Mouse (Mus musculus) liver, embryonic 12.5 days (tissue): Measurements from ENCODE around the gene Tfap2b. TPM values are rescaled to one million over a fixed set of nuclear protein-coding genes. Genes with fewer than 3 reads are reported as not detected.

ENCODE experiments used
- ATAC-seq: fragments of 200-750 bp; cut with Nextera tagmentation; 2 replicates; pipeline ENCODE4 v1.8.0; 2017; ENCODE audit warnings: moderate number of reproducible peaks, mild to moderate bottlenecking, moderate library complexity
- H3K27ac ChIP-seq: fragments of 300-500 bp; sonication (generic); 2 replicates; pipeline ENCODE4 v1.5.1; 2016; ENCODE audit warnings: mild to moderate bottlenecking
- H3K27me3 ChIP-seq: fragments of 300-500 bp; sonication (generic); replicated peaks from 2 replicates; pipeline ENCODE4 v1.6.1; 2016; ENCODE audit warnings: mild to moderate bottlenecking, moderate library complexity
- H3K36me3 ChIP-seq: fragments of 300-500 bp; sonication (generic); 2 replicates; pipeline ENCODE4 v1.6.1; 2016; ENCODE audit warnings: mild to moderate bottlenecking, moderate library complexity
- H3K4me1 ChIP-seq: fragments of 300-500 bp; sonication (generic); 2 replicates; pipeline ENCODE4 v1.6.1; 2016
- H3K4me2 ChIP-seq: fragments of 300-500 bp; sonication (generic); 2 replicates; pipeline ENCODE4 v1.6.1; 2016; ENCODE audit warnings: mild to moderate bottlenecking, moderate library complexity
- H3K4me3 ChIP-seq: fragments of 300-500 bp; sonication (generic); 2 replicates; pipeline ENCODE4 v1.5.1; 2016; ENCODE audit warnings: mild to moderate bottlenecking, moderate library complexity
- H3K9ac ChIP-seq: fragments of 300-500 bp; sonication (generic); 2 replicates; pipeline ENCODE4 v1.6.1; 2016; ENCODE audit warnings: mild to moderate bottlenecking, moderate library complexity
- H3K9me3 ChIP-seq: fragments of 300-500 bp; sonication (generic); replicated peaks from 2 replicates; pipeline ENCODE4 v1.6.1; 2016; ENCODE audit warnings: mild to moderate bottlenecking, moderate library complexity
- WGBS: fragments of 180-500 bp; shearing (Covaris S2); methylation state at CpG from one replicate; pipeline ENCODE4 v1.1.7; 2016; ENCODE audit not compliant: insufficient replicate concordance; 5-methylcytosine and 5-hydroxymethylcytosine counted together
- polyA plus RNA-seq: library from polyadenylated mRNA; unstranded; fragments of >200 nt; fragmentation: Nextera tagmentation; extraction: Ambion mirVana; gene quantifications from 2 replicates; pipeline ENCODE4 v1.2.1, GENCODE M21; 2016

Gene Tfap2b
- 0.18 TPM in 1 of 2 replicates, not detected in the other for polyA plus RNA-seq

DNA sequence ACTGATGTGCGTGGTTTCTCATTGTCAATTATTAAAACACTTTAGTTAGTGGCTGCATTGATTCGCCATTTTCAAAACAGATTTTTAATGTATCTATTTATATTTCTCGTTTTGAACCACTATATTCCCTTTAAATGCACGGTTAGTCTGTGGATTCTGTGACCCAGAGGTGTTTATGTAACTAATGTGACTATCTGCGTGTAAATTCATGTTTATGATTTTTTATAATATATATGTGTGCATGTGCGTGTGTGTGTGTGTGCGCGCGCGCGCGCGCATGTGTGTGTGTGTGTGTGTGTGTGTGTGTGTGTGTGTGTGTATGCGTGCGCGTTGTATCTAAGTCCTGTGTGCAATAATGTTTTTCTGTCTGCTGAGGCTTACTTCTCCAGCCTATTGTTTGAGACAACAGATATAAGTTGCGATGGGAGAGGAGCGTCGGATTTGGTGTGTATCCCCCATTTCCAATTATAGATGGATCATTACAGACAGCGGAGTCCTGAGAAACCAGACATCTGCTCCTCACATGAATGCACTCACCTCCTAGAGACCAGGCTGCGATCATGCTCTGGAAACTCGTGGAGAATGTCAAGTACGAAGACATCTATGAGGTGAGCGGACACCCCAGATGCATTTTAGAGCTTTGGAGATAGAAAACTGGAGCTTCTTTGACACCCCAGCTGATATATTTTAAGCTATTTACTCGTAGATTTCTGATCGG is at the start of gene Tfap2b:
Tfap2b (plus strand) TSS at position 274 of the 718 bp plus-strand sequence.
- 4% methylated on average over 26 of the region's 26 CpGs for WGBS
- H3K4me1 ChIP-seq: no peaks in the 10 kb centered on the region
- peak within 1 kb of the TSS; percentile 24; the same call in 1 of the 2 replicates for H3K4me2 ChIP-seq
- no peaks in the 10 kb centered on the region for H3K36me3 ChIP-seq
- H3K9ac ChIP-seq: no peak within 1 kb of the TSS
- H3K9me3 ChIP-seq: no peaks in the 10 kb centered on the region
- H3K4me3 ChIP-seq: no peak within 1 kb of the TSS
- H3K27ac ChIP-seq: no peak within 1 kb of the TSS
- no peak for ATAC-seq
- H3K27me3 ChIP-seq: peaks cover 66% of the 10 kb centered on the region

DNA sequence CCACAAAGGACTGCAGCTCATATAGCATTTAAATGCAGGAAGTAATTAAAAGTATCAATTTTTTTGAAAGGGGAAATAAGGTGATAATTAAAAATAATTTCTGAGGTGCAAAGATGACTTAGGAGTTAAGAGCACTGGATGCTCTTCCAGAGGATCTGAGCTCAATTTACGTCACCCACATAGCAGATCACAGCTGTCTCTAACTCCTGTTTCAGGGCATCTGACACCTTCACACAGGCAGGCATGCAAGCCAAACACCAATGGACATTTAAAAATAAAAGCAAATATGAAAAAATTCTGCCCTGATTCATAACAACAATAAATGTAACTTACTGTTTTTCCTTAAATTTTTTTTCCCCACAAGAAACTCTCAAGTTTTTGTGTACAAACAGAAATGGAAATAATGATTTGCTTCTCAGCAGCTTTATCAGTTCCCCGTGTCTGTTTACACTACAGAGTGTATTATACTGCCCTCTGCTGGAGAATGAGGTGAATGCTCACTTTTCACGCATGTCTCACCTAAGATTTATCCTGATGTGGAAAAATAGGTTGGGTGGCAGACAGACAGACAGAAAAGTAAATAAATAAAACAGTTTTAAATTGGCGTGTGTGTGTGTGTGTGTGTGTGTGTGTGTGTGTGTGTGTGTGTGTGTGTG is 29.8 kb upstream of the Tfap2b start:
- ATAC-seq: no peak
- H3K4me2 ChIP-seq: no peak overlapping the region
- no peaks in the 10 kb centered on the region for H3K27me3 ChIP-seq
- H3K4me3 ChIP-seq: no peak overlapping the region
- H3K4me1 ChIP-seq: no peaks in the 10 kb centered on the region
- no peaks in the 10 kb centered on the region for H3K9me3 ChIP-seq
- H3K9ac ChIP-seq: no peak overlapping the region
- H3K36me3 ChIP-seq: no peaks in the 10 kb centered on the region
- no peak overlapping the region for H3K27ac ChIP-seq
- WGBS: 5% methylated on average over 4 of the region's 4 CpGs

DNA sequence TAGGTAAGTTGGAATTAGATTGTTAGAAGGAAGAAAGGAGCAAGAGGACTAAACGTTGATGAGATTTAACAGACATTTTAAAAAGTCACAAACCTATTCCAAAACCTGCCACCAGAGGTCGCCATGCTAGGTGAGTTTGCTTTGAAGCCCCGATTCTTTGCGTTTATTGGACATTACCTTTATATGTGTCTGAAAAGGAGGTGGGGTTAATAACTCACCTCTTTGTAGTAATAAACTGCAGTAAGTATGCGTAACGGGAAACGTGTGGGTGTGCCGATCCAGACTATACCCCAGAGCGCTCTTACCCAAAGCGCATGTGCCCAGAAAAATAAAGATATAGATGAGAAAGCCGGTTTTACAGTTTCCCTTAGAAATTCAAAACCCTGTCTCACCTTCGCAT is 3.1 kb upstream of the Tfap2b start:
- no peak overlapping the region for H3K9ac ChIP-seq
- H3K9me3 ChIP-seq: no peaks in the 10 kb centered on the region
- WGBS: 4% methylated on average over 12 of the region's 12 CpGs
- no peaks in the 10 kb centered on the region for H3K4me1 ChIP-seq
- peak overlapping the region; percentile 40 for H3K4me2 ChIP-seq
- peaks cover 34% of the 10 kb centered on the region for H3K27me3 ChIP-seq
- no peak overlapping the region for H3K4me3 ChIP-seq
- H3K36me3 ChIP-seq: no peaks in the 10 kb centered on the region
- H3K27ac ChIP-seq: no peak overlapping the region
- no peak for ATAC-seq

DNA sequence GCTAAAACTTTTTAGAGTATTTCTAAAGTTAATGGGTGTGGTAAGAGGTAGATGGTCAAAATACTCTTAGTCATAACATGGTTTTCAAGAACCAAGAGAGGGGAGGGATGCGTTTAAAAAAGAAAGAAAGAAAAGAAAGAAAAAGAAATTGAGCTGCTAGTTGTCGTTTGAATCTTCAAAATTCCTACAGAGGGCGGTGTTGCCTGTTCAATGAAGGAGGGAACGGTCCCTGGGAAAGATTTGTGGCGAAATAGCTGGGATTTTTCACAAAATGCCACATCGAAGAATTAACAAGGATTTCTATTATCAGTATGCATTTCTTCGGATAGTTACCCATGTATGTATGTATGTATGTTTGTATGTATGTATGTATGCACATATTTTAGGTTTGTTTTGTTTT is 2.5 kb upstream of the Tfap2b start:
- no peak overlapping the region for H3K4me2 ChIP-seq

DNA sequence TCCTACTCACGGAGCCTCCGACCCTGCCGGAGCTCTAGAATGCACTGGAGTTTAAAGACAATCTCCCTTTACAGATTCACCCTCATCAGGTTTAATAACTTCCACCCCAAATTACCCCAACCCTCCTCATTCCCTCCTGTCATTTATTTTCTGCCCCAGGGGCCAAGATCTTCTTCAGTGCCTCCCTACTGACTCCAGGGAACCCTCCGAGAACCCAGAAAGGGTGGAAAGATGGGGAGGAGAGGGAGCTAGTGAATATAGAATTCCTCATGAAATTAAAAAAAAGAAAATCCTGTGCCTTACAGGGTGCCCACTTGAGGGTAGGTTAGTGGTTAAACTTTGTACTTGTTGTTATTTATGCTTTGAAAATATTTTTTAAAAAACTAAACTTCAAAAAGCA is 1.1 kb upstream of the Tfap2b start:
- H3K4me3 ChIP-seq: no peak overlapping the region
- H3K4me1 ChIP-seq: no peaks in the 10 kb centered on the region
- WGBS: 10% methylated on average over 4 of the region's 4 CpGs
- no peak overlapping the region for H3K4me2 ChIP-seq
- H3K9me3 ChIP-seq: no peaks in the 10 kb centered on the region
- H3K27me3 ChIP-seq: peaks cover 54% of the 10 kb centered on the region
- H3K27ac ChIP-seq: no peak overlapping the region
- no peak for ATAC-seq
- no peaks in the 10 kb centered on the region for H3K36me3 ChIP-seq
- no peak overlapping the region for H3K9ac ChIP-seq

More for the DNA sequence above, 2.5 kb upstream of the Tfap2b start:
- no peak overlapping the region for H3K9ac ChIP-seq
- WGBS: 2% methylated on average over 7 of the region's 7 CpGs
- H3K27ac ChIP-seq: no peak overlapping the region
- no peaks in the 10 kb centered on the region for H3K36me3 ChIP-seq
- H3K4me3 ChIP-seq: no peak overlapping the region
- no peaks in the 10 kb centered on the region for H3K4me1 ChIP-seq
- no peak for ATAC-seq
- no peaks in the 10 kb centered on the region for H3K9me3 ChIP-seq
- H3K27me3 ChIP-seq: peaks cover 40% of the 10 kb centered on the region

DNA sequence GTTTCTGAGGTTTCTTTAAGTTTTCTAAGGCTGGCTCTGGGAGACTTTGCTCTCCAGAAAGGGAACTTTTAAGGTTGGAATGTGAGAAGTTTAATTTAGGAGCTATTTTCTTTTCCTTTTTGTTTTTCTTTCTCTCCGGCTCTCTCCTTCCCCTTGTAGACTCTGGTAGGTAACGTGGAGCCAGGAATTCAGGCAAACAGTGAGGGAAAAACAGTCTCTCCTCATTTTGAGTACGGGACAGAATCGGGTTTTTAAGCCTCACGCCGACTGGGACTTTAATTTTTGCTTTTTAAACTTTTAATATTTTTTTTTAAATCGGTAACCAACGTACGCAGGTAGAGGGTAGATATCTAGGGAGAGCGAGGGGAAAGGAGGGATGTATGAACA is 638 bp downstream of the Tfap2b start:
- WGBS: 3% methylated on average over 10 of the region's 10 CpGs
- peaks cover 71% of the 10 kb centered on the region for H3K27me3 ChIP-seq
- H3K4me3 ChIP-seq: no peak overlapping the region

DNA sequence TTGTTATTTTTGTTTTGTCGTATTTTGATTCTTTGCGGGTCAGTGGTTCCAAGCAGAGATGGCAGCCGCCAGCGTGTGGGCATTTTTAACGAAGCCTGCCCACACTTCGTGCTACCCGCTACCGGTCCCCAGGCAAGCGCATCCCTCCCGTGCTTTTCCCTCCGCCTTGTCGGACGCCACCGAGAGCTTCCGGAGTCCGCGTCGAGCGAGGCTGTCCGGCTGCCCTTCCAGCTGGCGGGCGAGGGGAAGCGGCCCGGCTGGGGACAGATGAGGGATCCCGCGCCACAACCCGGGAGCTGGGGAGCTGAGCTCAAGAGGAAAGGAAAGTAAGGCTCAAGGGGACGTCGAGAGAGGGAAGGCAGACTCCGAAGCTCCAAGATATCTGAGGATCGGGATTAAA is 1.1 kb downstream of the Tfap2b start:
- no peak for ATAC-seq
- Histone ChIP-seq H3K9ac (no peak overlapping the region), H3K4me1 (no peaks in the 10 kb centered on the region), H3K27ac (no peak overlapping the region), H3K4me2 (peak overlapping the region; percentile 24; the same call in 1 of the 2 replicates), H3K36me3 (no peaks in the 10 kb centered on the region), H3K27me3 (peaks cover 76% of the 10 kb centered on the region), H3K9me3 (no peaks in the 10 kb centered on the region), H3K4me3 (no peak overlapping the region)
- 1% methylated on average over 31 of the region's 31 CpGs for WGBS

More for the DNA sequence above, 638 bp downstream of the Tfap2b start:
- H3K36me3 ChIP-seq: no peaks in the 10 kb centered on the region
- no peaks in the 10 kb centered on the region for H3K9me3 ChIP-seq
- ATAC-seq: no peak
- H3K27ac ChIP-seq: no peak overlapping the region
- no peak overlapping the region for H3K4me2 ChIP-seq
- H3K9ac ChIP-seq: no peak overlapping the region
- H3K4me1 ChIP-seq: no peaks in the 10 kb centered on the region

DNA sequence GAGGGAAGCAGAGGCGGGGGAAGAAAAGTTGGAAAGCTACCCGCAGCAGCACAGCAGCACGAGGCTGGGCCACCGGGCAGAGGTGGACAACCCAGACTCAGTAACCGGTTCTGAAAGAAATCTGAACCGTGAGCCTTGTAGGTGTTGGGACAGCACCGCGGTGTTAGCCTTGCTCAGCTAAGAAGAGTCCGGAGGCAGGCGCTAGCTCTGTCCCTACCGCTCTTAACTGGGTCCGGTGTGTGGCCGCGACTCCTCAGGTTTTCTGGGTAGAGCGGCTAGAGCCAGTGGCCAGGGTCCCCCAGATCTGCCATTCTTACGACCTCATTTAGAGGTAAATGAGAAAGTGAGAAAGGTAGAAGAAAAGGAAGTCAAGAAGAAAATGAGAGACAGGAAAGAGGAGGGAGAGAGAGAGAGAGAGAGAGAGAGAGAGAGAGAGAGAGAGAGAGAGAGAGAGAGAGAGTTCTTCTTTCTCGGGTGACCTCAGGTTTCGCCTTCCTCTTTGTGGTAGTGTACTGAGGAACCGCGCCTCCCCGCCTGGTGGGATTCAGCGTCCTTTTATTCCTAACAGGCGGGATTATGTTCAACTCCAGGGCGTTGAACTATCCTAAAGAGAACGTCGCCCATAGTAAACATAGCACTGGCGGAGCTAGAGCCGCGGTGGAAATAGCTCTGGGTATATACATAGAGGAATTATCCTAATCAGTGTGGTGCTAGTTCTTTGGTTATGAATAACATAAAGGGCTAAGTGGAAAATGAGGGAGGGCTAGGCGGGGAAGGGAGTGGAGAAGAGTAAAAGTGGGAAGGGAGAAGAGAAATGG is 1.7 kb downstream of the Tfap2b start:
- Histone ChIP-seq H3K27me3 (peaks cover 82% of the 10 kb centered on the region), H3K4me1 (no peaks in the 10 kb centered on the region), H3K36me3 (no peaks in the 10 kb centered on the region), H3K4me2 (0 out of 2 replicates have a peak overlapping the region, but pooled peaks have one; percentile 24), H3K27ac (no peak overlapping the region), H3K9ac (no peak overlapping the region), H3K4me3 (no peak overlapping the region), H3K9me3 (no peaks in the 10 kb centered on the region)
- no peak for ATAC-seq
- 1% methylated on average over 30 of the region's 30 CpGs for WGBS

DNA sequence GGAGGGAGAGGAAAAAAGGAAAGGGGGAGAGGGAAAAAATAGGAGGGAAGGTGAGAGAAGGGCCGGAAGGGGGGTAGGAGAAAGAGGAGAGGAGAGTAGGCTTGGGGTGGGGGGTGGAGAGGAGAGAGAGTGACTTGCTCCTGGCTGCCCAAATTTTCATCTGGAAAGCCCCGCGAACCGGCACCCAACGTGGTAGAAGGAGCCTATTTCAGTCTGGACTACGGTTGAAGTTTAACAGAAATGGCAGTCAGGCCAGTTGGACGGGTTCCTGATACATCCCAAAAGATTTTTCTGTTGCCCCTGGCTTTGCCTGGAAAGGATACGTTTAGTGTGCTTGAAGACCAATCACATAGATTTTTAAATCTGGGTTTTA is 2.3 kb downstream of the Tfap2b start:
- H3K27ac ChIP-seq: no peak overlapping the region
- H3K4me1 ChIP-seq: no peaks in the 10 kb centered on the region
- H3K4me2 ChIP-seq: no peak overlapping the region
- H3K27me3 ChIP-seq: peaks cover 85% of the 10 kb centered on the region
- H3K4me3 ChIP-seq: no peak overlapping the region
- under 1% methylated on average over 8 of the region's 8 CpGs for WGBS
- H3K36me3 ChIP-seq: no peaks in the 10 kb centered on the region
- H3K9me3 ChIP-seq: no peaks in the 10 kb centered on the region
- no peak for ATAC-seq
- no peak overlapping the region for H3K9ac ChIP-seq

DNA sequence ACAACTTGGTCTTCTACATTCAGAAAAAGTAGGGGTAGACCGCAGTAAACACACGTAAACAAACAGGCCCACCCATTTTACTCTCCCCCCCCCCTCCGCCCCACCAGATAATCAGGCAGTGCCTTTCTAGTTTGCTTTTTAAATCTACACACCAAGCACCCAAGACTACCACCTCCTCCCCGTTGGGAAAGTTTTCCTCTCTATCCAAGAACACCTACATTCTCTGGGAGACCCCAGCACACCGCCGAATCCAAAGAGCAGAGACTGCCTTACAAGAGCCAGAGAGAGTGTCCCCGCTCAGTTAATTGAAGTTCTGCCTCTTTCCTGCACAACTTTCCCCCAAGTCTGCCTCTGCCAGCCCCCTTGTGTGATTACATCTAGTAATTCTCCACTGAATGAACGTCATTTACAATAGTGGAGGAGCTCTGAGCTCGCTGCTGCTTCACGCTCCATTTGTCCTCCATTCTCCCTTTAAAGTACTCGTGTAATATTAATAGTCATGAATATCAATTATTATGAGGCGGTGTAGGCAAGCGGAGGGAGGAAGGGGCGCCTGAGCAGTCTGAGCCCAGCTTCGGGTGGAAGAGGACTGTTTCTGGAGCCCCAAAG is 2.9 kb downstream of the Tfap2b start:
- H3K27ac ChIP-seq: no peak overlapping the region
- no peak for ATAC-seq
- no peak overlapping the region for H3K4me2 ChIP-seq
- no peak overlapping the region for H3K4me3 ChIP-seq
- no peaks in the 10 kb centered on the region for H3K4me1 ChIP-seq
- H3K27me3 ChIP-seq: peaks cover 91% of the 10 kb centered on the region
- no peaks in the 10 kb centered on the region for H3K9me3 ChIP-seq
- WGBS: 3% methylated on average over 15 of the region's 15 CpGs
- H3K36me3 ChIP-seq: no peaks in the 10 kb centered on the region
- no peak overlapping the region for H3K9ac ChIP-seq

DNA sequence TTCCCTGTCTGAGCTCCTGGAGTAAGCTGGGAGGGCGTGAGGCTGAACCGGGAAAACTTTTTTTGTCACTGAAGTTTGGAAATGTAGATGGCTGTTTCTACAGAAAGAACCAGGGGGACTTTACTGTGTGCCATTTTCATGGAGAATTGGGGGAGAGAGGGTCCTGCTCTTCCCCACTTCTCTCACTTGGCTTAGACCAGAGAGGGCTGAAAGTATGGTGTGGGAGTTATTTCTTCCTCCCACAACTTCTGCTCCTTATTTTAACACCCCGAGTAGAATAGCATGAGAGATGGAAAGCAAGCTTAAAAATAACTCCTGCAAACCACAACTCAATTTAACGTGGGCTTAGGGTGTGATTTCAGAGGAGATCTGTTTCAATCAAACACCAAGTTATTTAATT is 4.0 kb downstream of the Tfap2b start:
- Histone ChIP-seq H3K4me1 (no peaks in the 10 kb centered on the region), H3K9me3 (no peaks in the 10 kb centered on the region), H3K36me3 (no peaks in the 10 kb centered on the region), H3K27ac (no peak overlapping the region), H3K9ac (no peak overlapping the region), H3K27me3 (peaks cover 93% of the 10 kb centered on the region), H3K4me3 (no peak overlapping the region), H3K4me2 (no peak overlapping the region)
- ATAC-seq: no peak
- under 1% methylated on average over 4 of the region's 4 CpGs for WGBS

DNA sequence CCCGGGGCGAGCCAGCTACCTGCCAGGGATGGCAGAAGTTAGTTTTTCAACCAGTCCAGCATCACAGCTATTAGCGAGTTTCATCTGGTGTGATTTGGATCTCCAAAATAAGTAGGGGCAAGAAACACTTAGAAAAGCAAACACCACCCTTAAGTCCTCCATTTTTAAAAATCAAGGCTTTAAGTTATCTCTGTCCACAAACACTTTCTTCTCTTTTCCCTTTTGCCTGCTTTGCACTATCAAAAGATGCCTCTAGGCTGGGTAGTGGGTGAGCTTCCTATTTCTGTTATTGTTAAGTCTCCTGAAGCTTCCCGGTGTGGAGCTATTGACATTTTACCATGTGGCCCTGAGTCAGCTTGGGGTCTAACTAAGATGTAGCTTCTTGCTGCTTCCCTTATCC is 4.5 kb downstream of the Tfap2b start:
- Histone ChIP-seq H3K27ac (no peak overlapping the region), H3K4me2 (no peak overlapping the region), H3K4me1 (no peaks in the 10 kb centered on the region), H3K9me3 (no peaks in the 10 kb centered on the region), H3K36me3 (no peaks in the 10 kb centered on the region), H3K4me3 (no peak overlapping the region), H3K27me3 (peaks cover 96% of the 10 kb centered on the region), H3K9ac (no peak overlapping the region)
- WGBS: 0% methylated on average over 4 of the region's 4 CpGs
- ATAC-seq: no peak
